Mouse (Mus musculus) megakaryocyte, embryonic 14.5 days (primary cell): ENCODE measurements around the gene Dusp18.

Source experiments
- FLI1 ChIP-seq: IDR thresholded peaks from 2 replicates; pipeline ENCODE4 v1.6.1; 2012; ENCODE audit warnings: low read length, inconsistent platforms, mixed read lengths
- GATA1 ChIP-seq: IDR thresholded peaks from 3 replicates; pipeline ENCODE4 v1.6.1; 2012; ENCODE audit warnings: mixed read lengths, low read length, inconsistent platforms, borderline replicate concordance

DNA sequence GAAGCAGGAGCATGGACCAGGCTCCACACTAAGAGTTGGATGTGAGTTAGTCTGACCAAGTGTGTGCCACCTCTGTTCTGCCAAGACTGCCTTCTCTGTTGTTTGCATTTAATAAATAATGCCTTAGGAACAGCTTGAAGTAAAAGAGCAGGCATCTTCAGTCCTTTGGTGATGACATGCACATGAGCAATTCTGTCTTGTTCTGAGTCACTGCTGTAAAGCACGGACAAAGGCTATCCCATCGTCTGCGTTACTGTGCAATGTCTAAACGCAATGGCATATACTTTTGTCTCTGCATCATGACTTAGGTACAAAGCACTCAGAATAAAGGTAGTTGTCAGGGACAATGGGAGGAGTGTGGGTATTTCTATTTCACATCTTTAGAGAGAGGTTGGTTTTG is 35.3 kb upstream of the Dusp18 start:
- TF ChIP-seq GATA1 (no peak), FLI1 (no peak)
